Mouse (Mus musculus): ENCODE measurements around the gene Lsr.
"Not testable (repeated sequence)": the region's sequence is repeated elsewhere in the genome, so short reads cannot be mapped to it uniquely, and the experiment has no call there.

DNA sequence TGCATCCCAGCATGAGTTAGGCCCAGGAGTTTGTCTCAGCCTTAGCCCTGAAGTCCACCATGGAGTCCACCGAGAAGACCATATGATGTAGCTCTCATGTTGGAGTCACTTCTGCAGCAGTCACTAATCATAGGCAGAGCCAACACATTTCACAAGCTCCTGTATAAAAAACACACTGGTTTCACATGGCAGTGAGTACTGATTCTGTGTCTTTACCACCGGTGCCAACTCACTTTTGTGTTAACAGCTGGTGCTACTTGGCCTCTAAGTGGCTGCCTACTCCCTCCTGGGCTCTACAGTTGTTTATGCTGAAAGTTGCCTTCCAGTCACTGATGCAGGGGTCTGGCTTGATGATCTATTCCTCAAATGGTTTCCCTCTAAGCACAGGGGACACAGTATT, 48.7 kb downstream of the Lsr start, which contains the start of gene Hamp2:
- not testable (repeated sequence) for TF ChIP-seq POLR2A (IDR thresholded peaks at IDR 0.05; ENCODE audit: control insufficient read depth, low read depth, low read length); CTCF (IDR thresholded peaks at IDR 0.05; ENCODE audit: control insufficient read depth, insufficient read depth, insufficient replicate concordance, low read depth, low read length)
